Mouse (Mus musculus): ENCODE data around the gene Papola. TPM values are rescaled to one million over a fixed set of nuclear protein-coding genes. Genes with fewer than 3 reads are reported as not detected.

Papola gene
- polyA plus RNA-seq, 1 experiment from 2014 or later, result 142 TPM

DNA sequence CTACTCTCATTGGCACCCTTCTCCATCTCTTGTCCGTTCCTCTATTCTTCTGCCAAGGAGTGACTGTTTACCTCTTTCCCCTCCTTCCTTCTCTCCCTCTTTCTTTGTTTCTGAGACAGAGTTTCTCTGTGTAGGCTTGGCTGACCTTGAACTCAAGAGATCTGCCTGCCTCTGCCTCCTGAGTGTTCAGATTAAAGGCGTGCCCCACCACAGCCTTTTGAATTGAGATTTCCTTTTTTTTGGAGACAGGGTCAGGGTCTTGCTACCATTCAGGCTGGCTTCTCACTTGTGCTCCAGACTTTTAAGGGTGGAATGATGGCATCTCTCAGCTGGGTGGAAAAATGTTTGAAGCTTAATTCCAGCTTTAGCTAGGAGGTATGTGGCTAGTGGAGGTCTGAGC lies 3.1 kb downstream of the Papola start:
- no peaks in the 10 kb centered on the region for H3K27me3 ChIP-seq (ENCODE audit: control insufficient read depth, insufficient read depth, low read length)
- no peak overlapping the region for H3K27ac ChIP-seq (ENCODE audit: low read depth, low read length)
- no peak for ATAC-seq (ENCODE audit: low read depth)
- no peak overlapping the region for H3K4me2 ChIP-seq (ENCODE audit: low read depth, low read length)
- H3K9ac ChIP-seq (replicated peaks; ENCODE audit: low read depth, low read length), result no peak overlapping the region
- H3K36me3 ChIP-seq (ENCODE audit: control insufficient read depth, insufficient read depth, low read length), result no peaks in the 10 kb centered on the region
- WGBS, result 100% methylated on average over 2 of the region's 2 CpGs
- no peak overlapping the region for H3K4me3 ChIP-seq (ENCODE audit: low read depth, low read length)
- no peaks in the 10 kb centered on the region for H3K9me3 ChIP-seq (ENCODE audit: control insufficient read depth, low read length)
- H3K4me1 ChIP-seq (ENCODE audit: control insufficient read depth, insufficient read depth, low read length), result peaks cover 16% of the 10 kb centered on the region

DNA sequence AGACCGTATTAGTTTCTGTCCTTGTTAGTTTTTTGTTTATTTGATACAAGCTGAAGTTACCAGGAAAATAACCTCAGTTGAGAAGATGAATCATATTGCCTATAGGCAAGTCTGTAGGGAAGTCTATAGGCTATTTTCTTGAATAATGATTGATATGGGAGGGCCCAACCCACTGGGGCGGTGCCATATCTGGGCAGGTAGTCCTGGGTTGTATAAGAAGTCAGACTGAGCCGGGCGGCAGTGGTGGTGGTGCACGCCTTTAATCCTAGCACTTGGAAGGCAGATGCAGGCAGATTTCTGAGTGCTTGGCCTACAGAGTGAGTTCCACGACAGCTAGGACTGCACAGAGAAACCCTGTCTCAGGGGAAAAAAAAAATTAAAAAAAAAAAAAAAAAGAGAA lies 5.4 kb downstream of the Papola start:
- 90% methylated on average over 6 of the region's 6 CpGs for WGBS
- no peak overlapping the region for H3K27ac ChIP-seq (ENCODE audit: low read depth, low read length)
- ATAC-seq (ENCODE audit: low read depth), result no peak
- no peak overlapping the region for H3K4me3 ChIP-seq (ENCODE audit: low read depth, low read length)
- H3K9me3 ChIP-seq (ENCODE audit: control insufficient read depth, low read length), result no peaks in the 10 kb centered on the region
- peaks cover 16% of the 10 kb centered on the region for H3K4me1 ChIP-seq (ENCODE audit: control insufficient read depth, insufficient read depth, low read length)
- H3K27me3 ChIP-seq (ENCODE audit: control insufficient read depth, insufficient read depth, low read length), result no peaks in the 10 kb centered on the region
- H3K4me2 ChIP-seq (ENCODE audit: low read depth, low read length), result no peak overlapping the region
- H3K9ac ChIP-seq (replicated peaks; ENCODE audit: low read depth, low read length), result no peak overlapping the region
- no peaks in the 10 kb centered on the region for H3K36me3 ChIP-seq (ENCODE audit: control insufficient read depth, insufficient read depth, low read length)

DNA sequence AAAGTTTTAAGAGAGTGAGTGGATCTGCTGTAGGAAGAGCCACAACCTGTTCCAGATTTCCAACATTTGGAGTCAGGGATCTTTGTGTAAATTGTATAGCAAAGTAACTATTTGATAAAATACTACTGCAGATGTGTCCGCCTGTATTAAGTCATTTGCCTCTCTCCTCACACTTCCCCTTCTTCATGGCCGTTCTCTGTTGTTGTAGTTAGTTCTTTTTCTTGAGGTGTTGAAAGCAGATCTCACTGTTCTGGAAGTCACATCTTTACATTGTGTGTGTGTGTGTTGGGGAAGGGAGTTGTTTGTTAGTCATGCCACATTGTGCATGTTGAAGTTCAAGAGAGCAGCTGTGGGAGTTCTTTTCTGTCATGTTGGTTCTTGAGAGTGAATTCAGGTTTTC lies 10.4 kb downstream of the Papola start:
- Histone ChIP-seq H3K9ac (replicated peaks; ENCODE audit: low read depth, low read length) (no peak overlapping the region), H3K4me3 (ENCODE audit: low read depth, low read length) (no peak overlapping the region), H3K27ac (ENCODE audit: low read depth, low read length) (no peak overlapping the region), H3K9me3 (ENCODE audit: control insufficient read depth, low read length) (no peaks in the 10 kb centered on the region), H3K27me3 (ENCODE audit: control insufficient read depth, insufficient read depth, low read length) (no peaks in the 10 kb centered on the region), H3K36me3 (ENCODE audit: control insufficient read depth, insufficient read depth, low read length) (peaks cover 4% of the 10 kb centered on the region), H3K4me2 (ENCODE audit: low read depth, low read length) (no peak overlapping the region), H3K4me1 (ENCODE audit: control insufficient read depth, insufficient read depth, low read length) (no peaks in the 10 kb centered on the region)
- 96% methylated on average over 2 of the region's 2 CpGs for WGBS
- no peak for ATAC-seq (ENCODE audit: low read depth)

DNA sequence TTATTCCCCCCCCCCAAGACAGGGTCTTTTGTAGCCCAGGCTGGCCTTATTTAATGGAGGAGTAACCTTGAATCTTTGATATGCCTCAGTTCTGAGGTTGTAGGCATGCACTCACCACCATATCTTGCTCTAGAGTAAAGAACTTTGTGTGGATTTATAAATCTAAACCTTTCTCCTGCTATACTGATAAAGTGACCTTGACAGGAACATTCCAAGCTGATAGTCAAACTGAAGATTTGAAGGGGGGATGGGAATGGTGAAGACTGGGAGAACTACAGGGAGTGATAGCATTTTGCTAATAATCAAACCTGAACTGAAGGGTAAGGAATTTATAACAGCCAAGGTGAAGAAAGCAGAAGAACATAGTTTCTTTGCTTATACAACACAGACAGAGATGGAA lies 13.5 kb downstream of the Papola start:
- Histone ChIP-seq H3K27ac (ENCODE audit: low read depth, low read length) (no peak overlapping the region), H3K4me3 (ENCODE audit: low read depth, low read length) (no peak overlapping the region), H3K4me2 (ENCODE audit: low read depth, low read length) (no peak overlapping the region), H3K4me1 (ENCODE audit: control insufficient read depth, insufficient read depth, low read length) (no peaks in the 10 kb centered on the region), H3K36me3 (ENCODE audit: control insufficient read depth, insufficient read depth, low read length) (peaks cover 6% of the 10 kb centered on the region), H3K27me3 (ENCODE audit: control insufficient read depth, insufficient read depth, low read length) (no peaks in the 10 kb centered on the region), H3K9ac (replicated peaks; ENCODE audit: low read depth, low read length) (no peak overlapping the region), H3K9me3 (ENCODE audit: control insufficient read depth, low read length) (no peaks in the 10 kb centered on the region)
- no peak for ATAC-seq (ENCODE audit: low read depth)

DNA sequence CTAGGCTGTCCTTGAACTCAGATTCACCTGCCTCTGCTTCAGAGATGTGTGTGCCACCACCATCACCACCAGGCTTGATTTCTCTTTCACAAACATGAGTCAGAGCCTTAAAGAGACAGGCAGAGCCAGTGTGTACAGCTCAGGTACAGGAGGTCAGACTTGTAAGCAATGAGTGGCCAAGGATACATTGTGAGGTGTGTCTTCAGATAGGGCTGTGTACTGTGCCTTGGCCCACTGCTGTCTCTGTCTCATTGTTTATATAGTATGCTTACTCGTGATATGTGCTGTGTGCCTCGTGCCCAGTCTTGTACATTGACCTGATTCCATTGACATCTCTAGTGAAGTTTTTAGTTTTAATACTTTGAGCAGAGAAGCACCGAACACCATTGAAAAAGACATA lies 21.3 kb downstream of the Papola start:
- WGBS, result 98% methylated on average over 3 of the region's 3 CpGs
- no peak for ATAC-seq (ENCODE audit: low read depth)
- H3K9ac ChIP-seq (replicated peaks; ENCODE audit: low read depth, low read length), result no peak overlapping the region
- no peak overlapping the region for H3K27ac ChIP-seq (ENCODE audit: low read depth, low read length)
- H3K9me3 ChIP-seq (ENCODE audit: control insufficient read depth, low read length), result no peaks in the 10 kb centered on the region
- H3K4me3 ChIP-seq (ENCODE audit: low read depth, low read length), result no peak overlapping the region
- H3K36me3 ChIP-seq (ENCODE audit: control insufficient read depth, insufficient read depth, low read length), result peaks cover 15% of the 10 kb centered on the region
- H3K4me1 ChIP-seq (ENCODE audit: control insufficient read depth, insufficient read depth, low read length), result no peaks in the 10 kb centered on the region
- H3K4me2 ChIP-seq (ENCODE audit: low read depth, low read length), result no peak overlapping the region
- no peaks in the 10 kb centered on the region for H3K27me3 ChIP-seq (ENCODE audit: control insufficient read depth, insufficient read depth, low read length)

DNA sequence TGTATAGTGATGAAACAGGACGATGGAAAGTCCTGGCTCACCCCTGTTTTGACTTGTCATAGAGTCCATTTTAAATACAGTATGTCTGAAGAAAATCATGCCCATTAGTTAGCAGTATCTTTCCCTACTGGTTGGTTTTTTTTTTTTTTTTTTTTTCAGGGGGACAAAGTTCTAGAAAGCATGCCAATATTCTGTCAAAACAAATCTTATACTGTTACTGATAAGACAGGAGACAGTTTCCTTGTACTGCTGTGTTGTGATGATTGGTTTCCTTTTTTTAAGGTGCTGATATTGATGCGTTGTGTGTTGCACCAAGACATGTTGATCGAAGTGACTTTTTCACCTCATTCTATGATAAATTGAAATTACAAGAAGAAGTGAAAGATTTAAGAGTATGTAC lies 21.7 kb downstream of the Papola start:
- no peak overlapping the region for H3K9ac ChIP-seq (replicated peaks; ENCODE audit: low read depth, low read length)
- peaks cover 15% of the 10 kb centered on the region for H3K36me3 ChIP-seq (ENCODE audit: control insufficient read depth, insufficient read depth, low read length)
- H3K27me3 ChIP-seq (ENCODE audit: control insufficient read depth, insufficient read depth, low read length), result no peaks in the 10 kb centered on the region
- H3K9me3 ChIP-seq (ENCODE audit: control insufficient read depth, low read length), result no peaks in the 10 kb centered on the region
- no peaks in the 10 kb centered on the region for H3K4me1 ChIP-seq (ENCODE audit: control insufficient read depth, insufficient read depth, low read length)
- no peak overlapping the region for H3K4me2 ChIP-seq (ENCODE audit: low read depth, low read length)
- 96% methylated on average over 3 of the region's 3 CpGs for WGBS
- ATAC-seq (ENCODE audit: low read depth), result no peak
- H3K27ac ChIP-seq (ENCODE audit: low read depth, low read length), result no peak overlapping the region
- no peak overlapping the region for H3K4me3 ChIP-seq (ENCODE audit: low read depth, low read length)

DNA sequence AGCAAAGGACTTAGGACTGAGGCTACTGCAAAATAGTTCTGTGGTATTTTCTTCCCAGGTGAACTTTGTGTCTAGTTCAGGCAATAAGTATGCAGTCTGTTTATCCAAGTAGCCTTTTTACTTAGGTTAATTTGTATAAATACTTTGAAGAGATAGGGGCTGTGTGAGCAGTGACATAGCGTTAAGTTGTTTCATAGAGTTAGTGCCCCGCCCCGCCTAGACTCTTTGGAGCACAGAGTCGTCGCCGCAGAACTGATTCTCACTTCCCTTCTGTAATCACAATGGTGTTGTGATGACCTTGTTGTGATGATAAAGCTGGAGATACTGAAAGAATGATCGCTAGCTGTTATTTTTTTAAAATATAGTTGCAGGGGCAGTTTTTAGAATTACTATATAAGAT lies 22.9 kb downstream of the Papola start:
- H3K9ac ChIP-seq (replicated peaks; ENCODE audit: low read depth, low read length), result no peak overlapping the region
- peaks cover 23% of the 10 kb centered on the region for H3K36me3 ChIP-seq (ENCODE audit: control insufficient read depth, insufficient read depth, low read length)
- H3K4me2 ChIP-seq (ENCODE audit: low read depth, low read length), result no peak overlapping the region
- H3K27me3 ChIP-seq (ENCODE audit: control insufficient read depth, insufficient read depth, low read length), result no peaks in the 10 kb centered on the region
- ATAC-seq (ENCODE audit: low read depth), result no peak
- no peaks in the 10 kb centered on the region for H3K9me3 ChIP-seq (ENCODE audit: control insufficient read depth, low read length)
- no peak overlapping the region for H3K27ac ChIP-seq (ENCODE audit: low read depth, low read length)
- no peak overlapping the region for H3K4me3 ChIP-seq (ENCODE audit: low read depth, low read length)
- 97% methylated on average over 7 of the region's 7 CpGs for WGBS
- H3K4me1 ChIP-seq (ENCODE audit: control insufficient read depth, insufficient read depth, low read length), result no peaks in the 10 kb centered on the region

DNA sequence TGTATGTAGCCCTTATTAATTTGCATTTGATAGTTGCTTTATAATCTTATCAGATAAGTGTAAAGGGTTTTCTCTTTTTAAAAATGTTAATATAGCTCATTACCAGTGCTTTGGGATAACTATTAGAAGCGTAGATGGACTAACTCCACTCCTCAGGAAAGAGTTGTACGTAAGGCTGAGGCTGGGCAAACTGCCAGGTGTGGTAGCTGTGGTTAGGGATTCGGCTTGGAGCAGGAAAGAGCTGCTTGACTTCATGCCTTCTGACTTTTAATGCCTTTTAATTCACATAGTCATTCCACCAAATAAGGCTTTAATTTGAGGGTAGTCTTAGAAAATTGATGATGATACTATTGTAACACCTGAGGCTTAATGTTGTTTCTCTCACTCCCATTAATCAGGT lies 24.5 kb downstream of the Papola start:
- H3K9me3 ChIP-seq (ENCODE audit: control insufficient read depth, low read length), result no peaks in the 10 kb centered on the region
- ATAC-seq (ENCODE audit: low read depth), result no peak
- no peak overlapping the region for H3K4me3 ChIP-seq (ENCODE audit: low read depth, low read length)
- no peaks in the 10 kb centered on the region for H3K27me3 ChIP-seq (ENCODE audit: control insufficient read depth, insufficient read depth, low read length)
- WGBS, result 62% methylated on average over 3 of the region's 3 CpGs
- H3K4me1 ChIP-seq (ENCODE audit: control insufficient read depth, insufficient read depth, low read length), result no peaks in the 10 kb centered on the region
- H3K36me3 ChIP-seq (ENCODE audit: control insufficient read depth, insufficient read depth, low read length), result peaks cover 30% of the 10 kb centered on the region
- no peak overlapping the region for H3K4me2 ChIP-seq (ENCODE audit: low read depth, low read length)
- H3K27ac ChIP-seq (ENCODE audit: low read depth, low read length), result no peak overlapping the region
- no peak overlapping the region for H3K9ac ChIP-seq (replicated peaks; ENCODE audit: low read depth, low read length)

DNA sequence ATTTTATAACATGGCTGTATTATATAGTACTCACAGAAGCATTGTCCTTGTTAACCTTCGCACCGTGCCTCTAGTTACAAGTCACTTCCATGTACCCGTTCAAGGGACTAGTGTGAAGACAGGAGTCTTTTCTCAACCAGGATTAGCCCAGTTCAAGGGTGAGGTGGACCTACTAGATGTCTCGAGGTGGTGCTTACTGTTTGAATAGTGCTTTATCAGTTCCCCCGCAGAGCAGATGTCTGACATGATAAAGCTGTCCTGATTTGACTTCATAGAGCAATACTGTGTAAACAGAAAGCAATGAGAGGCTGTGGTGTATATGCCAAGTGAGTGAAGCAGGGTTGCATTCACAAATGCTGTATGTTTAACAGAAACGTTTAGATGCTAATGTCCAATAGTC lies 26.1 kb downstream of the Papola start:
- 91% methylated on average over 6 of the region's 6 CpGs for WGBS
- no peaks in the 10 kb centered on the region for H3K4me1 ChIP-seq (ENCODE audit: control insufficient read depth, insufficient read depth, low read length)
- no peak for ATAC-seq (ENCODE audit: low read depth)
- H3K27me3 ChIP-seq (ENCODE audit: control insufficient read depth, insufficient read depth, low read length), result no peaks in the 10 kb centered on the region
- H3K36me3 ChIP-seq (ENCODE audit: control insufficient read depth, insufficient read depth, low read length), result peaks cover 39% of the 10 kb centered on the region
- no peak overlapping the region for H3K4me2 ChIP-seq (ENCODE audit: low read depth, low read length)
- no peak overlapping the region for H3K4me3 ChIP-seq (ENCODE audit: low read depth, low read length)
- H3K27ac ChIP-seq (ENCODE audit: low read depth, low read length), result no peak overlapping the region
- H3K9me3 ChIP-seq (ENCODE audit: control insufficient read depth, low read length), result no peaks in the 10 kb centered on the region
- H3K9ac ChIP-seq (replicated peaks; ENCODE audit: low read depth, low read length), result no peak overlapping the region

DNA sequence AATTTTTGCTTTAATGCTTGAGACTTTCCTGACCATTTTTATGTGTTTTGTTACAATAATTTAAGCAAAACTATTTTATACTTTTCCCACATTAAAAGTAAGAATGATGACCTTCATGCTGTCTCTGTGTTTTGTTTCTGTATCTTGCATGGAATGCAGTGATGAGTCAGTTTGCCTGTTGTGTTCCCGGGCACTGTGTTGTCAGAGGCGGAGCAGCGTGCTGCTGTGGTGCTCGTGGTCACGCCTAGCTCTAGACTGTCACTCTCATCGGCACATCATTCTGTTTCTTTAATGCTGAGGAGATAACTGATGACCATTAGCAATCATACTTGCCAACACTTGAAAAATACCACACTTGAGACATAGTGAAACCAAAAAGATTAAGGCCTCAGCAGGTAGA lies 29.5 kb downstream of the Papola start:
- H3K27ac ChIP-seq (ENCODE audit: low read depth, low read length), result no peak overlapping the region
- peaks cover 30% of the 10 kb centered on the region for H3K36me3 ChIP-seq (ENCODE audit: control insufficient read depth, insufficient read depth, low read length)
- H3K9me3 ChIP-seq (ENCODE audit: control insufficient read depth, low read length), result no peaks in the 10 kb centered on the region
- H3K27me3 ChIP-seq (ENCODE audit: control insufficient read depth, insufficient read depth, low read length), result no peaks in the 10 kb centered on the region
- ATAC-seq (ENCODE audit: low read depth), result no peak
- 94% methylated on average over 6 of the region's 6 CpGs for WGBS
- H3K4me1 ChIP-seq (ENCODE audit: control insufficient read depth, insufficient read depth, low read length), result no peaks in the 10 kb centered on the region
- no peak overlapping the region for H3K4me3 ChIP-seq (ENCODE audit: low read depth, low read length)
- H3K9ac ChIP-seq (replicated peaks; ENCODE audit: low read depth, low read length), result no peak overlapping the region
- no peak overlapping the region for H3K4me2 ChIP-seq (ENCODE audit: low read depth, low read length)

Measured in neural tube, embryonic 14.5 days (tissue).